Mouse (Mus musculus) gastrocnemius, adult 8-10 months (tissue): ENCODE results near the gene Cited4. TPM values are rescaled to one million over a fixed set of nuclear protein-coding genes. Genes with fewer than 3 reads are reported as not detected.

ENCODE experiments used
- DNase-seq, 2 experiments: peaks; one replicate each; pipeline ENCODE4 v3.0.0; 2022; ENCODE audit warnings: low spot score in 2 of 2
- total RNA-seq, 4 experiments: library from RNA; stranded (reverse); gene quantifications; 2 replicates each; pipeline ENCODE4 v1.2.4; 2022

The Cited4 gene
- total RNA-seq, 4 experiments from 2014 or later, result 6.1 to 27.5 (median 16.1) TPM

DNA sequence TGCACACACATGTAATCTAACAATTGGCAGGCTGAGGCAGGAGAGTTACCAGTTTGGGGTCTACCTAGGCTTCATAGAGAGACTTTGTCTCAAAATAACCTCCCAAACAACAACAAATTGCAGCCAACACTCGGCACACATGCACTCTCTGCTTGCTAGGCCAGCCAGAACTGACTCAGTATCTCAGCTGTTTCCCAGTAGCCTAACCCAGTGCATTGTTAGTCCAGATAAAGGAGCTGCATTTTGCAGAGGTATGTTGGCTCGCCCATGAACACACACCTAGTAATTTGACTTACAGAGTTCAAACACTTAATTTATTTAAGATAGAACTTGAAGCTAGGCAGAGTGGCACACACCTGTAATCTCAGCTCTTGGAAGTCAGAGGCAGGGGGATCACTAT, 9.3 kb downstream of the Cited4 start:
- DNase-seq, result no peak

- no peak for DNase-seq
Observed at GRCm38 (mm10) chr4:120680953-120681352, 14.6 kb downstream of the Cited4 start.

DNA sequence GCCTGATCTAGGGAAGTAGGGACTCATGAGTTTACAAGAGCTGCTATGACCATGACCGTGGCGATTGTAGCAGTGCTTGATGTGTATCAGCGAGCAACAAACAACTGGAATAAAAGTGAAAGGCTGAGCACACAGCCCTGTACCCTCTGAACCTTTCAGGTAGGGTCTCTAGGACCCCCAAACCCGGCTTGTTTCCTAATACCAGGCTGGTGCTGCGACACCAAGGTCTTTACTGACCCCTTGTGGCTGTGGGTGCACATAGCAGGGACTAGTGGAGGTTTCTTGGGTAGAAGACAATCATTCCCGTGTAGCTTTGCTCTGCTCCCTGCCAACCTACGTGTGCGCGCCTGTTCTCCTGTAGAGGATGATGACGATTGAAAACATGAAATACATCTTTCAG, 15.8 kb downstream of the Cited4 start:
- no peak for DNase-seq

DNA sequence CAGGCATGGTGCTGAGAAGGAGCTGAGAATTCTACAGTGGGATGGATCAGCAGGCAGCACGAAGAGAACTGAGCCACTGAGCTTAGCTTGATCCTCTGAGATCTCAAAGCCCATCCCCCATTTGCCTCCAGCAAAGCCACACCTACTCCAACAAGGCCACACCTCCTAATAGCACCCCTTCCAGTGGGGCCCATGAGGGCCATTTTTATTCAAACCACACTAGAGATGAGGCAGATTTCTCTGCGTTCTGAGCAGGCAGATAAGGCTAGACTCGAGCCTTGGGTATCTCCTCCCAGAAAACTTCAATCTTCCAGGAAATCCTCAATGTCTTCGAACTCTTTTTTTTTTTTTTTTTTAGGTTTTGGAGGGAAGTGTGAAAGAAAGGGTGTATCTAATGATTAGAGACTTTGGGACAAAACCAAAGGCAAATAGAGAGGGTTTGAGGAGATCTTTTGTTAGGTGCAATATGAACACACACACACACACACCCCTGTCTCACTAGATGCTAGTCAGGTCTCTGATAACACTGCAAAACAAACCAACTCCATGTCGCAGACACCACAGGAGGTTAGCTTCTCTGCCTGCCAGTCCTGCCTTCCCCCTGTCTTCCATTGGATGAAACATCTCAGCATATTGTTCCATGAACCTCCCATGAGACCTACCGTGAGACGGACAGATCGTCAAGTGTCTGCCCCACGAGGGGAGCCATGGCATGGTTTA, 17.1 kb downstream of the Cited4 start:
- no peak for DNase-seq

DNA sequence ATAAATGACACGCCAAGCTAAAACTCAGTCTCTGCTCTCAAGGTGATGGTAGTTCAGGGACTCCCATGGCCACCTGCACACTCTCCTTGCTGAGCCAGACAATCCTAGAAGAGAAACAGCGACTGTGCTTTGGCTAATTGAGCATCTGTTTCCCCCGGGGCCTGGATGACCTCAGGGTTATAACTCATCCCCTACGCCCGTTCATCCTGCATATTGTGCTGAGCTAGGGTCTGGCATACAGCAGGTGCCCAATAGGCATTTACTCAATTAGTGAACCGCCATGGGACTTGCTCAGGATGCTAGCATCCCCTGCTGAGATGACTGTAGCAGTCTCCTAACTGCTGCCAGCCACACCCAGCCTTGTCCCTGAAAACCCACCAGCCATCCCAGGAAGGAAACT, 20.9 kb downstream of the Cited4 start:
- no peak for DNase-seq

DNA sequence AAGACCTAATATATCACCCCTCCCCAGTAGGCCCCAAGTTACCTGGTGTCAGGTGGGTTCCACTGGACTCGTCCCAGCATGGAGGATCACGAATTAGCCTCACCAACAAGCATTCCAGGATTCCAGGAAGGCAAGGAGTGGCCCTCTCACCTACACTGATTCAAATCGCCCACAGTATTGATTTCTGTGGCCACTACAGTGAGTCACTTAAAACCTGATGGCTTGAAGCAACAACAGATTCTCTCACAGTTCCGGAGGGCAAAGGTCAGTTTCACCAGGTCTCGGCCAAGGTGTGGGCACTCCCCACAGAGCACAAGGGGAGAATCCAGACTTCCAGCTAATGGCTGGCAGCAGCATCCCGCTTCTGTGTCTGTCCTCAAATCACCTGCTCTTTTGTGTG, 22.9 kb downstream of the Cited4 start:
- no peak for DNase-seq

DNA sequence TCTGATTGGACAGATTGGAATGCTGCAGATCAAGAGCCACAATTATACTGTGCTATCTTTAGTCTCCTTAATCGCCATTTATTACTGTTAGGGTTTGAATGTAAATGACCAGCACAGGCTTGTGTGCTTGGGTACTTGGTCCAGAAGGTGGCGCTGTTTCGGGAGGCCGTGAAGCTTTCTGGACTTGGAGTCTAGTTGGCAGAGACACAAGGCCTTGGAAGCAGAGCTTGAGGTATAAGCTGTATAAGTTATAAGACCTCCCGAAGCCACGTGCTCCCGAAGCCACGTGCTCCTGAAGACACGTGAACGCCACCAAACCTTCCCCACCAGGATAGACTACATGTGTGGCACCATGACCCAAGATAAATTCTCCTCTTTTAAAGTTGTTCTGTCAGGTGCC, 26.3 kb downstream of the Cited4 start:
- DNase-seq, result peak in 1 of 2 experiments; percentile 58

DNA sequence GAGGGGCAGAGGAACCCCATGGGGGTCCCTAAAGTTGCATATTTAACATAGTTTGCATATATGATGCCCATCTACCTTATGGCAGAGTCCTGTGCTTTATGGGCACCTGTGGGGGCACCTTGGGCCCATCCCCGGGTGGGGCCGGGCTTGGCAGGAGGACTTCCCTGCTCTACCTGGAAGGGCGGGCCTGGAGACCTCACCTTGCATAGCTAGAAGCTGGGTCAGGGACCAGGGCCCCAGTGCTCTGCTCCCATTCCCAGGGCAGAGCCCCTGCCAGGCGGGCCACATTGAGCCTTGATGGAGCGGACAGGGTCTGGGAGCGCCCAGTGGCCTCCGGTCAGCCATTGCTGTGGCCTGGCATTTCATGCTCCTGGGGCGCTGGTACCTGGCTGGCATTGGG, 31.0 kb downstream of the Cited4 start:
- no peak for DNase-seq

GRCm38 (mm10) chr4:120697799-120698484, 31.6 kb downstream of the Cited4 start:
- DNase-seq, result no peak

- DNase-seq, result peak in 1 of 2 experiments; percentile 57
Observed at GRCm38 (mm10) chr4:120701180-120701579, 34.8 kb downstream of the Cited4 start.

DNA sequence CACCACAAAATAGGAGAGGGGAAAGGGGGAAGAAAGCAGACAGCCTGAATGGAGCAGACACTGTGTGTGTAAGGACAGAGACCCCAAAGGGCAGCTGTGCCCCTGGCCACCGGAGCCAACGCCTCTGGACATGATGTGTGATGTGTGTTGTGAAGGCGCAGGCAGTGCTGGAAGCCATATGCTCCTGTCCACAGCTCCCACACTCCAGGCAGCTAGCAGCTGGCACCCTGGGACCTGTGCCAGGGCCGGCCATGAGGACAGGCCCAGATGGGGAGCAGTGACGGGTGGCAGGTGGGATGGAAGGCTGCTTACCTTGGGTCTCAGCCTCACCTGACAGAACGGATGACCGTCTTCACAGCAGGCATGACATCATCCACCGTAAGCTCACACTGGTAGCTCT, 35.7 kb downstream of the Cited4 start:
- no peak for DNase-seq

GRCm38 (mm10) chr4:120702511-120702910, 36.1 kb downstream of the Cited4 start:
- DNase-seq, result no peak

DNA sequence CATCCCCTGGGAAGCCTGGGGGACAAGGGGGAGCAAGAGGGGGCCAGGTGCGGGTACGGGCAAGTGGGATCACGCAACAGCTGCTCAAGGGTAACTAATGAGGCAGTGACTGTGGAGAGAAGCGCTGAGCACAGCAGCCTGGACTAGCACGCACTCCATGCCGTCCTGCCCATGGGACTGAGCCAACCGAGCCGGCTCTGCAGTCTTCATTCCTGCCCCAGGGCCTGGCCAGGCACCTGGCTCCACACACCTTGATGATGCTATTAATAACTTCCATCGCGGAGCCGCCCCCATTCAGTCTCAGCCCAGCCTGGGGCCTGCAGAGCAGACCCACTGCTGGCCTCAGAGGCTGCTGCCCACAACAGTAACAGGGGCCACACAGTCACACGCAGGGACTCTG, 45.9 kb downstream of the Cited4 start:
- no peak for DNase-seq

DNA sequence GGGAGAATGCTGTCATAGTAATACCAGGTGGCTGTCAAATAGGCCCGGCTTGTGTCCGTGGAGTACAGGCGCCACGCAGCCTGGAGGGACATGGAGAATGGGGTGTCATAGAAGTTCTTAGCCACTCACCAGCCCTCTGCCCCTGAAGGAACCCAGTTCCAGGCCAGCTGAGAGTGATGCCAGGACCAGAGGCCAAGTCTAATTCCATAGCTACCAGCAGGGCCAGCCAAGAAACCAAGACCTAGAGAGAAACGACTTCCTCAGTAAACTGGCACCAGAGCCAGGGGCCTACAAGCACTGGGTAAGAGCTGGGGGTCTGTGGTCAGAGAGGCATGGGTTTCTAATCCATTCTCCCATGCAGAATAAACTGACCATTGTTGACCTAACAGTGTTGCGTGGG, 46.6 kb downstream of the Cited4 start:
- DNase-seq, result no peak

GRCm38 (mm10) chr4:120713856-120714497, 47.6 kb downstream of the Cited4 start:
- DNase-seq, result no peak

GRCm38 (mm10) chr4:120716141-120716571, 49.8 kb downstream of the Cited4 start:
- no peak for DNase-seq

GRCm38 (mm10) chr4:120716765-120717164, 50.4 kb downstream of the Cited4 start:
- DNase-seq, result no peak

Other genes with a start within 250 kb of the Cited4 start
- gene Slfnl1, start 134.3 kb upstream of the Cited4 start, total RNA-seq, result under 1 TPM in 2 of 4 experiments, not detected in 2; 0.24 to 0.27 TPM
- gene Ctps, start 96.3 kb upstream of the Cited4 start, total RNA-seq, result 10 to 100 TPM; 13.2 to 14.6 (median 13.9) TPM
- gene Gm8439, start 77.8 kb upstream of the Cited4 start, total RNA-seq, result not detected
- 10 to 100 TPM; 11.1 to 21.9 (median 13.6) TPM for gene Kcnq4, start 82.0 kb downstream of the Cited4 start, total RNA-seq
- gene Nfyc, start 165.0 kb downstream of the Cited4 start, total RNA-seq, result 10 to 100 TPM; 38.3 to 42.7 (median 38.3) TPM
- under 1 TPM in 2 of 4 experiments, not detected in 2; 0.02 to 0.11 TPM for gene Rims3, start 188.2 kb downstream of the Cited4 start, total RNA-seq